Mouse (Mus musculus) gastrocnemius, postnatal 10 days (tissue): ENCODE results near the gene Susd6. TPM values are rescaled to one million over a fixed set of nuclear protein-coding genes. Genes with fewer than 3 reads are reported as not detected.
A peak's percentile ranks its signal among the peaks of the same experiment; 100 is the strongest.

Experiments used
- DNase-seq: peaks from one replicate; pipeline ENCODE4 v3.0.0; 2021; ENCODE audit warnings: mixed read lengths
- total RNA-seq, 2 experiments: library from RNA; stranded (reverse); gene quantifications; 2 replicates each; pipeline ENCODE4 v1.2.3; 2021

Gene Susd6
- total RNA-seq, 2 experiments from 2014 or later = 28.6 to 29.2 TPM

DNA sequence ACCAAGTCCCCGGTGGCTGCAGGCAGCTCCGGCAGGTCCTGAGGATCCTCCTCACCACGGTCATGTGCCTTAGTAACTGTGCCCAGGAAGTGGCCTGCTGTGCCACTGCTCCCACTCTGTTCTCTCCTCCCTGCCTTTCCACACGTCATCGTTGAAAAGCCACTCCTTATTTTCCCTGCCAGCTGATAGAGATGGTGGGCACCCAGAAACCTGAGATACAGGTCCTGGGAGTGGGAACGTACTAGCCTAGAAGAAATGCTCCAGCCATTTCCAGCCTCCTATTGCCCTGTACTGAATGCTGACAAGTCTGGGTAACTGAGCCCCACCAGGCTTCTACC is 87.8 kb downstream of the Susd6 start:
- no peak for DNase-seq

DNA sequence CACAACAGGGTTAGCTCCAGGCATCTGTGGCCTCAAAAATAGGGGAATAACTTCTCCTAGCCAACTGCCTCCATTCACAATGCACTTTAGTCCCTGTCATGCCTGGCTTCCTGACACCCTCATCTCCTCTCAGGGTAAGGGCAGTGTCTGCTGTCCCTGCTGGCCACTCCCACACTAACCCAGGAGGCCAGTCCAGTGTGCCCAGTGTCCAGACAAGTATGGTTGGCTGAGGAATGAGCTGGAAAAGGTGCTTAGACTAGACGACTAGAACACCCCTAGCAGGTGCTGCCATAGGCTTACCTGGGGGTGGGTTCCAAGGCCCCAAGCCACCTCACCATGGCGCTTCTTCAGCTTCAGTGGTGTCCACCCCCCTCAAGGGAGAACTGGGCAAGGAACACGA is 88.3 kb downstream of the Susd6 start:
- no peak for DNase-seq

DNA sequence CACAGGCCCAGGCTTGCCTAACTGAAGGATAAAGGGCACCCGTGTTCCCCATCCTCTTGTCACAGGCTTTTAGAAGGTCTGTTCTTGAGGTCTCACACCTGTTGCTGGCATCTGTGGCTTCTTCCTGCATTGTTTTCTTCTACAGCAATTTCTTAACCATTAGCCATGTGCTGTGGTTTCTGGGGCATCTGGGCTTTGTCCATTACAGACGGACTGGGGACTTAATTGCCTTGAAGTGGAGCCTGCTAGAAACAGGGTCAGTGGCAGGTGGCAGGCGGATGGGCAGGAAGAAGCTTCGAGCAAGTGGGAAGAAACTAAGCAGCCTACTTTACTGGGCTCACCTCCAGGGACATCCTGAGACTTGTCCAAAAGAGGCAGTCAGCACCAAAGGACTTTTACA is 89.0 kb downstream of the Susd6 start:
- no peak for DNase-seq

DNA sequence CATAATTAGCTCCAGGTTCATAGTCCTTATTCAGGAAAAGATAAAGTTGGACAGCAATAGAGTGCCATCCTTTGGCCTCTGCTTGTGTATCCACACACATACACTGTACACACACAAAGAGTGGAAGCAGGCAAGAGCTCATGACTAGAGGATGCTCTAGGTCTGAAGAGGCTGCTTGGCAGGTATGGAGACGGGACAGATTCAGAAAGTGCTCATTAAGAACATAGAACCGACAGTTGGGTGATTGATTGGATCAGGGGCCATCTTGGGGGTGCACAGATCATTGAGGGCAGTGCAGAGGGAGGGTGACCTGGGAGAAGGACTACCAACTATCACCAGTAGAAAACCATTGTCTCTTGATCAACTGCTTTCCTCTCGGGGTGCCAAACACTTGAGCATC is 90.8 kb downstream of the Susd6 start:
- no peak for DNase-seq

DNA sequence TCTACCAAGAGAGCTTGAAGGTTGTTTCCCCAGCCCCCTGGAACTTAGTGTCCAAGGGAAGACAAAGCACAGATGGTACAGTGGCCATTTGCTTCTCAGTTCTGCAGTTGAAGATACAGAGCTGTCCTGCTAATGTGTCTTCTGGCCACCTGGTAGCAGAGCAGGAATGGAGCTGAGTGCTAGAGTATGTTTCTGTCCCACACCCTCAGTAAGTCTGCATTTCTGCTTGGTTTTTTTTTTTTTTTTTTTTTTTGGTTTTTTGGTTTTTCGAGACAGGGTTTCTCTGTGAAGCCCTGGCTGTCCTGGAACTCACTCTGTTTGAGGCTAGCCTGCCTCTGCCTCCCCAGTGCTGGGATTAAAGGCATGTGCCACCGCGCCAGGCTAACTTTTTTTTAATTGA is 93.0 kb downstream of the Susd6 start:
- DNase-seq = no peak

DNA sequence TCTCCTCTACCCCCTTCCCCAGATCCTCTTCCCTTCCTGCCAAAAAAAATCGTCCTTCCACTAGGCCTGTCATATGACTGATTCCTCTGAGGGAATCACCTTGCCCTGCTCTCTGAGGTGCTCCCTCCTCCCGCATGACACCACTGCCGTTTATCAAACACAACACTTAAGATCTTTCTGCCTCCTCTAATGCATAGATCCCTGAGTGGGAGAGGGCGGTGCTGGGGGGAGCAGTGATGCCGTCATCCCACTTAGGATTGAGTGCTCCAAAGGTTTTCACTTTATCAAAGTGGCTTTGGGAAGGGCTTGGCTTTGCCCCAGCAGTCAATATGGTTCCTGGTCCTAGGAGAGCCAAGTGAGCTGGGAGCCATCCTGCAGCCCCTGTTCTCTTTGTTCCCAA is 93.6 kb downstream of the Susd6 start:
- no peak for DNase-seq

DNA sequence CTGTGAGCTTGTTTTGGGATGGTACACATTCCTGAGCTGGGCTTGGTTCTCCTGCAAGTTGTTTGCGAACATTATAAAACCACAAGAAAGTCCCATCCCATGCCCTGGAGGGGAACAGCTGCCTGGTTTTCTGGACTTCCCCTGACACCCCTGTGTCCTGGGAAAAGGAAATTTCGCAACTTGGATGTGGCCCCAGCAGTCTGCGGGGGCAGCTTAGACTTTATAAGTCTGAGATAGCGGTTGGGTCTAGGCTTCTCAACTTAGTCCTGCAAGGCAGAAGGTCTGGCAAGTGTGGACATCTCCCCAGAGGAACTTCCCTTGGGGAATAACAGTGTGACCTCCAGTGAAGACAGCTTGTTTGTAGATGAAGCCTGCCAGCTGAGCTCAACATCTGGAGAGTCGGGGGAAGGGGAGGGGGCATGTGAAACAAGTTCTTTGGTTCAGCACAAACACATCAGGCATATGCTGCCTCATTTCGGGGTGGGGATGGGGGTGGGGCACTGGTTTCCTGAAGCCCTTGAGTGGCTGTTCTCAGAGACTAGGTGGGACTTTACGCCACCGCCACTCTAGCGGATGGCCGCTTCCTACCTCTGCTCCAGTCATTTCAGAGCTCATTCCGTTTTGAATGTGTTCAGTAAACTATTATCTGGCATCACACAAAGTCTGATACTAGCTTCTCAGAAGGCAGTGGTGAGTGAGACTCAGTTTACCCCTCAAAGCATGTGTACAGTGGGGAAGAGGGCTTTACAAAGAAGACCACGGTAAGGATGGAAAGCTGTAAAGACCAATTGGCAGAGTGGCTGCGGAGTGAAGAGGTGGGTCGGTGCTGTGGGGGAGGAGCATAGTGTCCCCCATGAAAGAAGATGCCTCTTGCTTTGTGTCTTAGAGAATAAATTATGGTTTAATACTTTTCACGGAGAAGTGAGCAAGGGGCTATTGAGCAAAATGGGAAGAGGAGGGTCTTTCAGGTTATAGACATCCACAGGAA is 95.3 kb downstream of the Susd6 start:
- peak; percentile 32 for DNase-seq

DNA sequence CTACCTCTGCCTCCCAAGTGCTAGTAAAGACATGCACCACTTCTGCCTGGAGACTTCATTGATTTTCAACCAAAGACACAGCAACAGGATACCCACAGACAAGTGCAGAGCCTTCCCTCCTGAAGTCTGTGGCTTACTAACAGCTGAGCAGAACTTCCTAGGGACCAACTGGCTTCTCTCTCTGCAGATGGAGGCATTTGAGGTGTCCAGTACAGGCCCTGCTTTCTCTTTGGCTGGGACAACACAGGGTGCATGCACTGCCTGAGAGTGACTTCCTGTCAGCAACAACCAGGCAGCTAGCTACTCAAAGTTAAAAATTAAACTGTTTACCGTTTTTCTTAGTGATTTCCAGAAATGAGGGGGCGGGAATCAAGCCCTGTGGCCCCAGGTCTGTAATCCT is 96.7 kb downstream of the Susd6 start:
- DNase-seq = no peak

DNA sequence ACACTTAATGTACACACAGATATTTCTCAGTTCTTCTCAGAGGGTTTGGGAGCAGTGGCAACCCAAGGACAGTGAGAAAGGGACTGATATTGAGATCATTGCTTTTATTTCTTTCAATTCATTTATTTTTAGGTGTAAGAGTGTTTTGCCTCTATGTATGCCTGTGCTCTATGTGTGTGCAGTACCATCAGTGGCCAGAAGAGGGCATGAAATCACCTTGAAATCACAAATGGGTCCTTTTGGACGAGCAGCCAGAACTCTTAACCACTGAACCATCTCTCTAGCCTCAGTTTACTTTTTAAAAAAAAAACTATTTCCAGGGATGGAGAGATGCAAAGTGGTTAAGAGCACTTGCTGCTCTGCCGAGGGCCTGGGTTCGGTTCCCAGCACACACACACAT is 99.0 kb downstream of the Susd6 start:
- no peak for DNase-seq

DNA sequence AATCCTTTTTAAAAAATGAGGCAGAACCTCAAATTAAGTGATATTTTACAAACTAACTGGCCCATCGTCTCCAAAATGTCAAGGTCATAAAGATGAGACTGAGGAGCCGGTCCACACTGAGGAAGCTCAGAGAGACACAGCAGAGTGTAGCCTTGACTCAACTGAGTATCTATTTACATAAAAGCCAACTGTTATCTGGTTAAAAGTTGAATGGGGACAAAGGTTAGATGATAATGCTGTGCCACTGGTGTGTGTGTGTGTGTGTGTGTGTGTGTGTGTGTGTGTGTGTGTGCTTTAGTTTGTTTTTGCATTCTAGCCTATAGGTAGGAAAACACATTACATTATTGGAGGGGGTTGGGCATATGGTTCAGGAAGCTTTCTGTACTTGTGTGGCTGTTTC is 100.8 kb downstream of the Susd6 start:
- DNase-seq = no peak

DNA sequence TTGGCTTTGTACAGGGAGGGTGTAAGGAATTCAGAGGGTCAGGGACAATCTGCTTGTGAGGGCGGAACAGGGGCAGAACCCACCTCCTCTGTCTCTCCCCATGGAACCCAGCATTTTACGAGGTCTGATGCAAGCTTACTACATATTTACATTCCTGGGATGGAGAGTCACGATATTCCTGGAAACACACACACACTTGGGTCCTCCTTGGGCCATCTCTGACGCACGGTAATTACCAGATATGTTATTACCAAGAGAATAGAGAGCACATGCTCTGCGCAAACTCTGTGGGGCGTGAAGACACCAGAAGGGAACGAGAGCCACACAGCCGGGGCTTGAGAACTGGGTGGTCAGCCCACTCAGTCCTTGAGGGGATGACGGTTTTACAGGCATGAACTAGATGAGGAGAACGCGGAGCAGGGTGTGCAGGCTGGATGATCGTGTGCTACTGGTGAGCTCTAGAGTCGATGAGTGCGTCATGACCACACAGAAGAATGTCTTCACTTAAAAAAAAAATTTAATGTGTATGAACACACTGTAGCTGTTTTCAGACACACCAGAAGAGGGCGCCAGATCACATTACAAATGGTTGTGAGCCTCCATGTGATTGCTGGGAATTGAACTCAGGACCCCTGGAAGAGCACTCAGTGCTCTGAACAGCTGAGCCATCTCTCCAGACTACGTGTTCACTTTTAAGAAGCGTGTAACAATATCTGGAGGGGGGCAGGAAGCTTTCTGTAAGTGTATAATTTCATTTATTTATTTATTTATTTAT is 103.6 kb downstream of the Susd6 start:
- no peak for DNase-seq

DNA sequence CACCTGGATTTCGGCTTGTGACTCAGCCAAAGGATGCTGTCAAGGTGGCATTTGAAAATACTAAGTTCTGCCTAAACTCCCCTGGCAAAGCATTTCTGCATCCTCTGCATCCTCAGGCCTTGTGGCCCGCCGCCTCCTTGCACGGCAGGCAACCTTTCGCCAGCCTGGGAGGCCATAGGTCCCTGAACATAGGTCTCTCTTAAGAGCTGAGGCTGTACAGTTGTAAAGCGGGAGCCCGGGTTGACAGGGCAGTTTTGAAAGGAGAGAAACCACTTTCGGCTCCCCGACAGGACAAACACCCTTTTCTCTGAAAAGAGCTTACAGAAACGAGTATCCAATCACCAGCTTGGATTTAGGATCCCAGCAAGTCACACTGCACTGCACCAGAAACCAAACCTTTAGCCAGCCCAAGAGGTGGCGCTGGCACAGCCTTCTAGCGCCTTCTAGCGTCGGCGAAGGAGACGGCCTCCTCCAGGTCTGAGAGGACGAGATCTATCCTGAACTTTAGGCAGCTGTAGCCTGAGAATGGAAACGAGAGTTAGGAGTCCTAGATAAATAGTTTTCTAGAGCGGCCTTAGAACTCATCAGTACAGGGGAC is 104.8 kb downstream of the Susd6 start:
- DNase-seq = peak; percentile 70

DNA sequence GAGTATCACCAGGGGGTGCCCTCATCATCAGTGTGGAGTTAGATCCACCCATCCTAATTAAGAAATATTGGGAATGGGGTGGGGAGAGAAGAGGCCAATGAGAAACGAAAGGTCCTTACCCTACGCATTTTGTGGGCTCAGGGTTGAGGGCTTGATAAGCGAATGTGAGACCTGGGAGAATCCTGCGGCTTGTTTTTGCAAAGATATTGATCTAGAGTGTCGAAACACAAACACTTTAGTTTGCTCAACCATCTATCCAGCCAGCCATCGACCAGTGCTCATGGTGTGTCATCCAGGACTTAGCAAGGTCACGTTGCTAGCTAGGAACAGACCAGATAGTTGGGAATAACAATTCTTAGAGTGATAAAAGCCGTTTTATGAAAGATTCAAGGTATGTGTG is 119.3 kb downstream of the Susd6 start:
- DNase-seq = no peak

DNA sequence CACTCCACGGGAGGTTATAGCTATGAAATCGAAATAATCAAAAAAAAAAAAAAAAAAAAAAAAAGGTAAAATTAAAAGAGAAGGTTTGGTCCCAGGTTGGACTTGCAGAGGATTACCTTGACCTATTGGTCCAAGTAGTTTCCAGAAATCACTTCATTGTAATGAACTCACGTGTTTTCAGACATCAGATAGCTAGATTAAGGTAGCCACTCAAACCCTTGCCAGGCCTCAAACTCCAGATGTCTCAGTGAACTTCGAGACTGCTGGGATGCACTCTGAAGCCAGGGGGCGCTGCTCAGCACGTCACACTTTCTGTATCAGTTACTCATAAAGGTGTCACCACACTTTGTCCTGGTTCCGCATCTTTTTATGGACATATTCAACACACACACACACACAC is 127.5 kb downstream of the Susd6 start:
- no peak for DNase-seq

DNA sequence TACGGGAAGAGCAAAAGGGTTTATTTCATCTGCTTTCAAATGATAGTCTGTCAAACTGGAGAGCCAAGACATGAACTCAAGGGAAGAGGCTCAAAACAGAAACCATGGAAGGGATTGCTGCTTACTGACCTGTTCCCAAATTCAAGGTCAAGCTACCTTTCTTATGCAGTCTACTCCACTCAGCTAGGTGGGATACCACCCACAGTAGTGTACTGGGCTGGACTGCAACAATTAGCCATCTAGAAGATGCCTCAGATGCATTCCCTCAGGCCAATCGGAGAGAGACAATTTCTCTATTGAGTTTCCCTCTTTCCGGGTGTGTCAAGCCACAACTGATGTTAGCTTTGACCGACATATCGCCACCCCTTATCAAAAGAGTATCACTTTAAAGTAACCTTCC is 131.0 kb downstream of the Susd6 start:
- DNase-seq = no peak

DNA sequence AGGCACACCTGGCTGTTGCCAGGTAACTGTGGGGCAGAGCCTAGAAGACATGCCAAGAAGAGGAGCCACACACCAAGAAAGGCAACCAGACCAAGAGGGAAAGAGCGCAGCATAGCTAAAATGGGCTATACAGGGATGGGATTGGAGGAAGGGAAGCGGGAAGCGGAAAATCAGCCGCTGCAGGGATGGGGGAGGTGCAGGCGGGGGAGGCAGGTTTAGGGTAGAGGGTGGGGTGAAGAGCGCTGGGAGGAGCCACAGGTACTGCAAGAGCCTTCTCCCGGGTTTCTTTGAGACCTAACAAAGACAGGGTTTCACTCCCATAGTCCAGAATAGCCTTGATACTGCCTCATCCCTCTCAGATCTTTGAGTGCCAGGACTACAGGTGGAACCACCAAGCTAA is 132.6 kb downstream of the Susd6 start:
- no peak for DNase-seq

DNA sequence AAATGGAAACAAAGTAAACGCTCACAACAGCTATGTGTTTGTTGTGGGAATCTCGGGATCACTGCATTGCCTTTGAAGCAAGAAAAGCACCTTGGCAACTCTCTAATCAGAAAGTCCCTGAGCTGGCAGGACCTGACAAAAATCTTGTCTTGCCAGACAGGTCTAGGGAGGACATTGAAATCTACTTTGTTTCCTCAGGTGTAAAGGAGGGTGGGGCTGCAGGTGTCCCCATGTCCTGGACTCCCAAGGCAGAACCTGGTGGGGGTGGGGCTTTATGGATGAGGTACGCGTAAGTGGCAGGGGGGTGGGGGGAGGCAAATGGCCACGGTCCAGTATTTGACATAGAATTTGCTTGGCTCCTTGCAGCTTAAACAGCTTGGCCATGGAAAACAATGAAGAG is 133.3 kb downstream of the Susd6 start:
- DNase-seq = no peak

DNA sequence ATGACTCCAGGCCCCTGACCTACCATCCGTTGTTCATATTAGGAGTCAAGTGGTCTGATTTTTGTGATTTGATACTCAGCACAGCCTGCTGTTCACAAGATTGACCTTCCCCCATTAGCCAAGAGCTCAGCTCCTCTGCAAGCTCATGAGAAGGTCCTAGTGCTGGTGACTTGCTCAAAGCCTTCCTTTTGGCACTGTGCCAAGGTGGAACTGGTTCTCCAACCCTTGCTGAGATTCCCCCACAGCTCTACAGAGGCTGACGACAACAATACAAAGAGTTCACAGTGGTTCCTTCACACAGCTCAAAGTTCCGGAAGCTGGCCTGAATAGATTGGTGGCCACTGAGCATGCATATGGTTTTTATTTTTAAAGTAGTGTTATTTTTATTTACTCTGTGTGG is 133.9 kb downstream of the Susd6 start:
- DNase-seq = no peak

DNA sequence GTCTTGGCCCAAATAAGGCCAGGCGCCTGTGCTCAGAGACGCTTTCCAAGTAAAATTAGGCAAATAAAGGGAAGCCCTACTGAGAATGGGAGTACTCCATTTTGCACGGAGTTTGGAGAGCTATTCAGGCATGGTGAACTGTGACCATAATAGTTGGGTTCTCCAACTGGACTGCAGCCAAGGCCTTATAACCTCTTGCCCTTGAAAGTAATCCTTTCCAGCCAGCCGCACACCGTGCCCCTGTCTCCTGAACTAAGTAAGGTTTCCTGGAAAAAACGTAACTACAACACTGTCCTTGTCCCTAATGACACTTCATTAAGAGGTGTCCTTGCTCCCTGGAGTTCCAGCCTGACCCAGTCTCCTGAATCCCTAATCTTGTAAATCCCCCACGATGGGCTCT is 135.6 kb downstream of the Susd6 start:
- DNase-seq = no peak

DNA sequence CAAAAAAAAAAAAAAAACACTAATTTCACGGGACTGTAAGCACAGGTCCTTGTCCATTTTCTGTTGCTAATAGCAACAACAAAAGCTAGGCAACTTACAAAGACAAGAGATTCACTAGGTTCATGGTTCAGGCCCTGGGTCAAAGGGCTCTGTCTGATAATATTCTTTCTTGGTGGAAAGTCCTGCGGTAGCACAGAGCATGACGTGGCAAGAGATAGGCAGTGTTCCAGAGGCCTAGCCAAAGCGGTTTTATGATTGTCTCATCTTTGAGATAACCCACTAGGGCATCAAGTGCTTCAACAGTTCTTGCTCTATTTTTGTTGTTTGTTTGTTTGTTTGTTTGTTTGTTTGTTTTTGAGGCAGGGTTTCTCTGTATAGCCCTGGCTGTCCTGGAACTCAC is 136.2 kb downstream of the Susd6 start:
- no peak for DNase-seq

DNA sequence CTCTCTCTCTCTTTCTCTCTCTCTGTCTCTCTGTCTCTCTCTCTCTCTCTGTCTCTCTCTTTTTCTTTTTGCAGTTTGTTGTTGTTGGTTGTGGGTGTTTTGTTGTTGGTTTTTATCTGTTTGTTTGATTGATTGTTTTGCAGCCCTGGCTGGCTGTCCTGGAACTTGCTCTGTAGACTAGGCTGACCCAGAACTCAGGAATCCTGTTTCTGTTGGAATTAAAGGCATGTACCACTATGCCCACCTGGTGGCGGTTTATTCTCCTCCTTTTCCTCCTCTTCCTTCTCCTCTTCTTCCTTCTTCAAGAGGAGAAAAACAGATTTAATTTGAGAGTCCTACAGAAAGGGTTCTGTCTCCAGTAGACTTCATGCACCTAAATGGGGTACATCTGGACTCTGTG is 137.2 kb downstream of the Susd6 start:
- DNase-seq = no peak

DNA sequence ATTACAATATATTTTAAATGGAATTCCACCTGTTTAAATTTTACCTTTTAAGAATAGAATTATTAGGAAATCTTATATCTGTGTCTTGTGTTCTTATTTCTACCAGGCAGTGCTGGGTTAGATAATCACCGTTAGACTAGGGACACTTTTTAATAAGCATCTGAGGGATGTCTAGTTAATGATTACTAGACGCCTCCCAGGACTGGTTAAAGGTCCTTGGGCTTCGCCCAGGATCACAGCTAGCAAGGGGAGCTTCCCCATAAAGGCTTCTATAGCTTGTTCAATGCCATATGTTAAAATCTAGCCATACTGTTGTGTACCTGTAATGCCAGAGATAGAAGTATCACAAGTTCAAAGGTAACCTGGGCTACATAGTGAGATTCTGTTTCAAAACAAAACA is 138.6 kb downstream of the Susd6 start:
- no peak for DNase-seq

DNA sequence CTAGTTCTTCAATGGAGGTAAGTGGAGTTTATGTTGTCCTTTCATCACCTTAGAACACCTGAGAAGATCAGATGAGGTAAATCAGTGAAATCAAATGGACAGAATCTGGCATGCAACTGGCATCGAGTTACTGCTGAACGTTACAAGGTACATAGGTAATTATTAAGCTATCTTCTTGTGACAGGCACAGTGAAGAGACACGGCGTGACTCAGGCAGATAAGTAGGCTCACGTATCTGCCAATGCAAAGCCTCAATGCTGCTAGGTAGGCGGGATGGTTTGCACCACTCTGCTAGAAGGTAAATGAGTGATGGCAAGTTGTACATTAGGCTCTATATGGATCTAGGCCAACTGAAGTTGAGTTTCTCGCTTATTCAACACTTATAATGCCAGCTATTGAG is 139.8 kb downstream of the Susd6 start:
- DNase-seq = no peak
